Mouse (Mus musculus) cortical plate, adult 2 months (tissue): ENCODE data around the gene 1700123O20Rik.

Source experiments
- CTCF ChIP-seq: fragments of 200-500 bp; IDR thresholded peaks from 2 replicates; pipeline ENCODE4 v1.5.1; 2011; ENCODE audit warnings: mild to moderate bottlenecking, control low read depth, low read length; ENCODE audit not compliant: insufficient read depth; ENCODE audit errors: extremely low read depth
- POLR2A ChIP-seq: fragments of 200-500 bp; IDR thresholded peaks from 2 replicates; pipeline ENCODE4 v1.6.1; 2011; ENCODE audit warnings: mild to moderate bottlenecking, low read length, control low read depth; ENCODE audit not compliant: insufficient read depth; ENCODE audit errors: extremely low read depth

- no peak for TF ChIP-seq CTCF
- no peak for TF ChIP-seq POLR2A
Measured at GRCm38 (mm10) chr14:54715402-54715801, 29.4 kb downstream of the 1700123O20Rik start.
